Mouse (Mus musculus): ENCODE data around the gene Sfxn1.

The Sfxn1 gene

DNA sequence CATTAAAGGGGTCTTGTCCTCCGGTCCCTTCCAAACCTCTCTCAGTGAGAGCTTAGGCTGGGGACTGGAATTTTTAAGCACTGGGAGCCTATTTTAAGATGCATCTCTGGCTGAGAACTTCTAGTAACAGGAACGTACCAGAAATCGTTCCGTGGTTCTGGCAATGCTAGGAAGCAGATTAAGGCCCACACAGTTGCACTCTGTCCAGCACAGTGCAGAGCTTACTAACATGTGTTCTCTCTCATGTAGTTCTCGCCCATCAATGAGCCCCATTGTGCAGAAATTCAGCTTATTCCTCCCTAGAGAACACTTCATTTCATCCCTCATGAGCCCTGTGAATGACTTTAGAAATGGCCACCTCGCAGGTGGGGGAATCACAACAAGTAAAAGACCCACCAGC is 44.1 kb downstream of the Sfxn1 start:
- no peak for DNase-seq (ENCODE audit: extremely low spot score, low read depth, low spot score)

DNA sequence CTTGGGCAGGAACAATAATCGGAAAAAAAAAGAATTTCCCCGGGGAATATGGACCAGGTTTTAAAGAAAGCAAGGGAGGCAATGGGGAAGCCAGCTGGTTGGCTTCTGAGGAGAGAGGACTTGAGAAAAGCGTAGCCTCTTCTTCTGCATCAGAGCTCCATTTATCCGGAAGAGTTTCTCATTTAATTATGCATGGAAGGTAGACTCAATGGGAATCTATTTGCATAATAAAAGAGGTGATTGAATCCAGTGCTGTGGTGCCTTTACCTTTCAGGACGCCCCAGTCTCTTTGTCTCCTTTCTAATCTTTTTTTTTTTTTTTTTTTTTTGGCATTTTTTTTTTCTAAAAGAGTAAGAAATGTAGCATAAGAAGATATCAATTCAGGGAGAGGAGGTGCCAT is 46.7 kb downstream of the Sfxn1 start:
- DNase-seq (ENCODE audit: extremely low spot score, low read depth, low spot score) = no peak

DNA sequence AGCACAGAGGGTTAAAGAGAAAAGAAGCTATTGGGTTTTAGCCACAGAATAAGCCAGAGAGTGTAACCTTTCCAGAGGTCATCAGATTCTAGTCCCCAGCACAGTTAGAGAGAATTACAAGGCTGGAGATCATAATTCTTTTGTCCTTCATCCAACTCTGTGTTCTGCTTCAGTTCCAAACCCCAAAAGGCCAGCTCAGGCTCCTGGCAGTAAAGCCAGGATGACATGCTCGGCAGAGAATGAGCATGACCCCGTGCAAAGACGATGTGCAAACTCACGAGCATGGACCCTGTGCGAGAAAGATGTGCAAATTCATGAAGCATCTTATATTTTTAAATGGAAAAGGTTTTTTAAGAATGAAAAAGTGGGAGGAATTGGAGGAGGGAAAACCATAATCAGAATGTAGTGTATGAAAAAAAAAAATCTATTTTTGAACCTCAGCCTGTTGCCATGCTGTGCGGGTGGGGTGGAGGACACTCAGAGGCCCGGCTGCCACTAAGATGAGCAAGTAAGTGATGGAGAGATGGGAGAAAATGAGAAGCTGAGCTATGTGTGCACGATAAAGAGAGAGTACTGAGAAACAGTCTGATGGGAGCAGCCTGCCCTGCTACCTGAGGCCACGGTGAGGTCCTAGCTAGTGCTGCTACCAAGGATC is 66.2 kb downstream of the Sfxn1 start:
- DNase-seq (ENCODE audit: extremely low spot score, low read depth, low spot score) = no peak

DNA sequence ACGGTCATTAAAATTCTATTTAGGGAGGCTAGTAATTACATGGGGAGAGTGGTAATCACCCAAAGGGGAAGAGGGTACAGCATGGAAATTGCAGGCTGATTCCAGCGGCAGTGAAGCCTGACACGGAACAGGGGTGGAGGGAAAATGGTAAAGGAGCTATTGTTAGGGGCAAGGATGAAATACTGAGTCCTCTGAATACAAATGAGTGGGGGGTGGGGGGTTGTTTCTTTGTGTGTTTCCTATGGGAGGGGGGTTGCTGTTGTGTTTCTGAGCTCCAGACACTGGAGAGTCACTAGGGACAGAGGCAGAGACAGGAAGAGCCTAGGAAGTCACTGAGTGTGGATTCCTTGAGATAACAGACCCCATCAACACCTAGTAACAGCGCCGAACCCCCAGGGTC is 72.1 kb downstream of the Sfxn1 start:
- DNase-seq (ENCODE audit: extremely low spot score, low read depth, low spot score) = no peak

DNA sequence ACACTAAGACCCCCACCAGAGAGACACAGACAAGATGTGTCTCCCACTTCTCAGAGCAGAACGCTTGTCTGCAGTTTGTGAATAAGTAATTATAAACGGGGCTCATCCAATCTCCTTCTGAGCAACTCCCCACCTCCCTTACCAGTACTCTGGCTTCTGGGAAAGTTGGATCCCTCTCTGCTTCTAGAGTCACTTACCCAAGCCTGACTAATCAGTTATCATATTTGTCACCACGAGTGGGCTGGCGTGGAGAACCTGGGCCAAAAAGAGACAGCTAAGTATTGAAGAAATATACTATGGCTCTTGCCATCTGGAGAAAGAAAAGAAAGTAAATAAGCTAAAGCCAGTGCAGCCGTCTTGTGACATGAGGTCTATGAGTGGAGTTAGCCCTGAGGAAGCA is 73.0 kb downstream of the Sfxn1 start:
- DNase-seq (ENCODE audit: extremely low spot score, low read depth, low spot score) = no peak

DNA sequence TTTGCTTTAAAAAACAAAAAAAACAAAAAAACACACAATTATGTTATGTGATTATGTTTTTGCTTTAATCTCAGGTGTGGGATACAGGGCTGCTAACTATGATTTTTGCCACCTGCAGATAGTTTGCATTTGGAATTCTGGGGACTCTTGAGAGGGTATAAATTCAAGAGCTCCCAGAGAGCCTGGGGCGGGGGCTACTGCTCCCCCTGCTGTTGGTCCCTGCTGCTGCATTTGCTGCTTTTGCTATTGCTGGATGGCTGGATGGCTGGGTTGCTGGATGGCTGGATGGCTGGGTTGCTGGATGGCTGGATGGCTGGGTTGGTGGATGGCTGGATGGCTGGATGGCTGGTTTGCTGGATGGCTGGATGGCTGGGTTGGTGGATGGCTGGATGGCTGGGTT is 75.7 kb downstream of the Sfxn1 start:
- no peak for DNase-seq (ENCODE audit: extremely low spot score, low read depth, low spot score)

DNA sequence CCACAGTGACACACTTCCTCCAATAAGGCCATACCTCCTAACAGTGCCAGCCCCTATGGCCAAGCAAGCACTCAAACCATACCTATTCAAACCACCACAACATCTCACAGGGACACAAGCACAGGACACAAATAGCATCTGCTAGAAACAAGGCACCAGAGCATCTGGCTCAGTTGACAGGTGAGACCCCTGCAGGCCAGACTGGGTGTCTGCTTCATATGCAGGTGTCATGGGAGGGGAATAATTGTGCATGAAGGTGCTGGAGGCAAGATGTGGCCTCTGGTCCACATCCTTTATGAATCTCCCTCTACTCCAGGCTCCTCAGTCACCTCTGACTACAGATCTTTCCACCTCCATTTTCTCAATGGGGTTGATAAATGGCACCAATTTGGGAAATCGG is 80.8 kb downstream of the Sfxn1 start:
- DNase-seq (ENCODE audit: extremely low spot score, low read depth, low spot score) = no peak

DNA sequence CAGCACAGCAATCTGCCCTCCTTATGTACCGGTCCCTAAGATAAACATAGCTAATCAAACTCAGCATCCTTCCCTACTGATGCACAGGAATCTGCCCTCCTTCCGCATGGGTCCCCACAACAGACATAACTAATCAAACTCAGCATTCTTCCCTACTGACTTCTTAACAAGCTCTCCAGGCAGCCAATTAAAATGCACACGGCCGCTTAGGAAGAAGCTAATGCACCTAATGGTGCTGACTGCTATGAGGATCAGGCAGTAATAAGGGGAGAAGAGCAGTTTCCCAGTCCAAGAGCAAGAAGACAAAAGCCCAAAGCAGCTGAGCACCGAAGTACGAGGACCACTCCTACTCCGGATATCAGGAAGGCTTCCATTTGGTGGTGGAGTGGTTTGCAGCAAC is 81.2 kb downstream of the Sfxn1 start:
- no peak for DNase-seq (ENCODE audit: extremely low spot score, low read depth, low spot score)

DNA sequence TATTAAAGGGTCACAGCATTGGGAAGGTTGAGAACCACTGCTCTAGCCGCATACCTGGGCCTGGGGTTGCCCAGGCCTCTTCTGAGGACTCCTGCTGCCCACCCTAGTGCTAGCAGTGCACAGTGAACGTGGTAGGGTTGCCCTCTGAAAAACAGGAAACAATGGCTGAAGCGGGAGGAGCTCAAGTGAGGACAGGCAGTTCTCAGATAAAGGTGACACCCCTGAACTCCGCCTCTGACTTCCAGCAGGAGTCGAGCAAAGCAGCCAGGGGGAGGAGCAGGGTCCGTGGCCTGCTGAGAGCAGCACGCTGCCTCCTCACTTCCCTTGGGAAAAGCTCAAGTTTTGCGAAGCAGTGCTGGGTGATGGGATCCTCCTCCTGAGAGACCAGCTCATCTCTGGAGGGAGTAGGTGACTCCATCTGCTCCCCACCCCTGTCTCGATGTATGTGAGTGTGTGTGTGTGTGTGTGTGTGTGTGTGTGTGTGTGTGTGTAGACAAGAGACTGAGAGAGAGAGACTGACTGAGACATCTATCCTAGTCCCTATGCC is 82.1 kb downstream of the Sfxn1 start:
- DNase-seq (ENCODE audit: extremely low spot score, low read depth, low spot score) = no peak

DNA sequence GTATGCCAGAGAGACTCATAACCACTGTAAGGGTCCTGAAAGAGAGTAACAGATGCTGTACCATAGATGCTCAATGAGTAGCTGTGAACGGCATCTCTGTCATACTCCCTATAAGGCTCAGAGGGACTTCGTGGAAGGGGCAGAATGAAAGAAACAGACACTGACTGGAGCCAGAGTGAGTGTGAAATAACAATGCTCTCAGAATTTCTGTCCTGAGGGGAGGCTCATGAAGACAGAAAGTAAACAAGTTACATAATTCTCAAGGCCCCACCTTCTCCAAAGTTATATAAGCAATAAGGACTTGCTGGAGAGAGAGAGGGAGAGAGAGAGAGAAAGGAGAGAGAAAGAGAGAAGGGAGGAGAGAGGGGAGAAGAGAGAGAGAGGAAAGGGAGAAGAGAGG is 84.2 kb downstream of the Sfxn1 start:
- DNase-seq (ENCODE audit: extremely low spot score, low read depth, low spot score) = no peak

All from hindlimb bud, embryonic 11.5 days (tissue).